Mouse (Mus musculus) B cell, adult (primary cell): ENCODE results near the gene Ccdc50. TPM values are rescaled to one million over a fixed set of nuclear protein-coding genes. Genes with fewer than 3 reads are reported as not detected.

Experiments
- total RNA-seq: library from RNA; stranded (reverse); gene quantifications from 4 replicates; pipeline ENCODE4 v1.2.4, GENCODE M21; 2023; ENCODE audit not compliant: inconsistent age

Ccdc50 gene
- 101 to 137 TPM (median 128 TPM) in 4 replicates for total RNA-seq

GRCm38 (mm10) chr16:27388761-27389451 is at the start of gene Ccdc50:
Ccdc50 (plus strand) TSS chr16:27388869.

GRCm38 (mm10) chr16:27370191-27370590 is 18.5 kb upstream of the Ccdc50 start, which contains the start of gene Uts2b:
Uts2b (minus strand) TSS chr16:27370239.

Other genes starting within 250 kb of the Ccdc50 start
- not detected in 4 replicates for gene Ostn, start 81.4 kb upstream of the Ccdc50 start, total RNA-seq
- not detected in 4 replicates for gene Uts2b, start 18.6 kb upstream of the Ccdc50 start, total RNA-seq